Mouse (Mus musculus) brain, adult 2 months (tissue): Measurements from ENCODE around the gene Rfpl4b.
"Not testable (repeated sequence)": the region's sequence is repeated elsewhere in the genome, so short reads cannot be mapped to it uniquely, and the experiment has no call there.

Source experiments
- DNase-seq: peaks from one replicate; pipeline ENCODE4 v3.0.0; 2011; ENCODE audit warnings: low read depth, low spot score

The Rfpl4b gene

DNA sequence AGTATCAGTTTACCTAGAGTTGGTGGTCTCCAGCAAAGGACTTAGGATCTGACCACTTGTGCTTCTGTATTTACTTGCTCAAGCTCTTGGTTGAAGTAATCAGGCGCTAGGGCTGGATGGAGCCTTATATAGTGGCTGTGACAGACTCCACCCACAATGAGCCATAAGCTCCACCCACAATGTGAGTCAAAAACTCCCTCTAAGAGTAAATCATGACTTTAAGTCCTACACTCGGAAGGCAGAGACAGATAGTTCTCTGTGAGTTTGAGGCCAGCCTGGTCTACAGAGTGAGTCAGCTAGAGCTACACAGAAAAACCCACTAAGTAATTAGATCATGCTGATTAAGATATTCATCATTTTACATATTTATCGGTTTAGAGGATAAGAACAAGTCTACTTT is at the start of gene Rfpl4b:
Gene Rfpl4b (minus strand): TSS at position 101 of the 400 bp plus-strand sequence.
- no peak for DNase-seq

- no peak for DNase-seq
Measured at GRCm38 (mm10) chr10:38855186-38855585, 33.6 kb upstream of the Rfpl4b start.

GRCm38 (mm10) chr10:38850006-38850405 is 28.4 kb upstream of the Rfpl4b start:
- DNase-seq: not testable (repeated sequence)

DNA sequence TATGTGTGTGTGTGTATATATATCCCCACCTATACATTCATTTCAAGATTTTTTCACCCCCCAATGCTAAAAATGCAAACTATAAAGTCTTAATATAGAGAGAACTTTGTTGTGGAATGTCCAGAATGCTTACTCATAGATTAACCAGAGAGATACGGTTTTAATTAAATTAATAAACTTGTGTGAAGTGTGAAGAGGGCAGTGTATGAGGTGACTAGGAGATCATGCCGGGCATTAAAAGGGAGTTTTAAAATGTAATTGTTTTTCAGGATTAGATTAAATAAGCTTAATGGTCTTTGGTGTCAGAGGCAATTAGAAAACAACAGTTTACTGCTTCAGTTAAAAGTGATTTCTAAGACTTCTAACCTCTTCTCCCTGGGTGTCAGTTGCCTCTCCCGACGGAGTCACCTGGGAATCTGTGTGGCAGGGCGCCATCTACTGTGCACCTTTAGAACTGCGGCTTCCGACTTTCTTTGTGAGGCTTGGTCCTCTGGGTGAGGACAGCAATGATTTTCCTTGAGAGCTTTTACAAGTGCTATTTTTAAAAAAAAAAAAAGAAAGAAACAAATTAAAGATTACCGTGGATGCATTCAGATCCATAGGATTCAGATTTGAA is 27.4 kb upstream of the Rfpl4b start:
- DNase-seq: peak; percentile 68

- no peak for DNase-seq
Measured at GRCm38 (mm10) chr10:38848231-38848630, 26.7 kb upstream of the Rfpl4b start.

- no peak for DNase-seq
Measured at GRCm38 (mm10) chr10:38823741-38824140, 2.2 kb upstream of the Rfpl4b start.

DNA sequence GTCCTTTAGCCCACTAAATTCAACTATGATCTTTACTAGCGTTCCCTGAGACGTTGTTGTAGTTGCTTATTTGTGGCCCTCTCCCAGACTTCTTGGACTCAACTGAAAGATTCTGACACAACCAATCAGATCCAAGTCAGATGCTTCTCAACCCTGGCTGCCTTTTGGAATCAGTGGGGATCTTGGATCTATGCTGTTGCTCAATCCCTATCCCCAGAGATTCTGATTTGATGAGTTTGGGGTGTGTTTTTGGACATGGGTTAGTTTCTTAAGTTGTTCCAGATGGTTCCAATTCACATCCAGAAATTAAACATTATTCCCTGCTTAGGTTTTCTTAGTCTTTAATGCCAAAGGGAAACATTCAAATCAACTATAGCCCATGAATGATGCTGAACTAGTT is 15.5 kb downstream of the Rfpl4b start:
- no peak for DNase-seq

GRCm38 (mm10) chr10:38804047-38804446 is 17.5 kb downstream of the Rfpl4b start:
- DNase-seq: no peak

GRCm38 (mm10) chr10:38803304-38803703 is 18.3 kb downstream of the Rfpl4b start:
- no peak for DNase-seq

DNA sequence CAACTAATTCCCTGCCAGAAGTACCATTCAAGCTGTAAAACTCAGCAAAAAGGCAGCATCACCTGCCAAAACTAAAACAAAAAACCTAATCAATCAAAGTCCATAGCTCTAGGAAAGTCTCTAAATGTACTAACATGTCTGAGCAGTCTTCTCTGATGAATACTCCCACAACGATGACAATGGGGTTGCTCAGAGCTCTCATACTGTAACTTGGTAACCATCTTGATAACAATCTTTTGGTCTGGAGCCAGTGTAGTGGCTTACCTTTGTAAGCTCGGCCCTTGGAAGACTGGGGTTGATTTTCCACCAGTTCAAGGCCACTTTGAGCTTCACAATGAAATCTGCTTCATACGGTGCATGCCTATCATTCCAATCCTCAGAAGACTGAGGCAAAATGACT is 33.0 kb downstream of the Rfpl4b start:
- no peak for DNase-seq
